Mouse (Mus musculus) liver, embryonic 14.5 days (tissue): ENCODE results near the gene Cers3. TPM values are rescaled to one million over a fixed set of nuclear protein-coding genes. Genes with fewer than 3 reads are reported as not detected.

Source experiments
- ATAC-seq: fragments of 200-750 bp; cut with Nextera tagmentation; 2 replicates; pipeline ENCODE4 v1.8.0; 2017; ENCODE audit warnings: moderate number of reproducible peaks, mild to moderate bottlenecking, moderate library complexity; ENCODE audit not compliant: insufficient read depth
- DNase-seq, 3 experiments: peaks; one replicate each; pipeline ENCODE4 v3.0.0-alpha.2; 2012 to 2013; ENCODE audit warnings: low read depth in 3 of 3, low spot score in 3 of 3
- H3K27ac ChIP-seq: fragments of 300-500 bp; sonication (generic); 2 replicates; pipeline ENCODE4 v1.5.1; 2014; ENCODE audit warnings: moderate library complexity, mild to moderate bottlenecking, control low read depth, inconsistent platforms
- H3K27me3 ChIP-seq: fragments of 300-500 bp; sonication (generic); 2 replicates; pipeline ENCODE4 v1.6.1; 2014; ENCODE audit warnings: mild to moderate bottlenecking, low read length, moderate library complexity; ENCODE audit not compliant: control insufficient read depth, insufficient read depth
- H3K36me3 ChIP-seq: fragments of 300-500 bp; sonication (generic); replicated peaks from 2 replicates; pipeline ENCODE4 v1.6.1; 2014; ENCODE audit warnings: low read depth; ENCODE audit not compliant: control insufficient read depth, insufficient read depth
- H3K4me1 ChIP-seq, 2 experiments: fragments of 200-500 bp in 1 of 2; fragments of 300-500 bp in 1 of 2; sonication (generic) in 1 of 2; replicated peaks; 2 replicates each; pipeline ENCODE4 v1.6.1; 2012 to 2014; ENCODE audit warnings: antibody characterized with exemption in 1 of 2, inconsistent platforms in 1 of 2, low read length in 1 of 2; ENCODE audit not compliant: control insufficient read depth in 2 of 2, insufficient read depth in 2 of 2
- H3K4me2 ChIP-seq: fragments of 300-500 bp; sonication (generic); 2 replicates; pipeline ENCODE4 v1.6.1; 2014; ENCODE audit warnings: low read depth, mild to moderate bottlenecking, control low read depth, moderate library complexity
- H3K4me3 ChIP-seq, 2 experiments: fragments of 200-500 bp in 1 of 2; fragments of 300-500 bp in 1 of 2; sonication (generic) in 1 of 2; 2 replicates each; pipeline ENCODE4 v1.5.1; 2012 to 2014; ENCODE audit warnings: low read depth in 2 of 2, low read length in 2 of 2, mild to moderate bottlenecking in 2 of 2, control low read depth in 1 of 2, inconsistent platforms in 1 of 2, moderate library complexity in 1 of 2; ENCODE audit not compliant: insufficient read depth in 1 of 2
- H3K9ac ChIP-seq: fragments of 300-500 bp; sonication (generic); replicated peaks from 2 replicates; pipeline ENCODE4 v1.6.1; 2014; ENCODE audit warnings: mild to moderate bottlenecking, control low read depth, moderate library complexity
- H3K9me3 ChIP-seq: fragments of 300-500 bp; sonication (generic); 2 replicates; pipeline ENCODE4 v1.6.1; 2016; ENCODE audit warnings: low read length, mixed read lengths; ENCODE audit not compliant: control insufficient read depth
- CTCF ChIP-seq: IDR thresholded peaks from 2 replicates; pipeline ENCODE4 v1.5.1; 2016; ENCODE audit warnings: antibody characterized with exemption, low read depth, control low read depth
- EP300 ChIP-seq: IDR thresholded peaks from 2 replicates; pipeline ENCODE4 v1.6.1; 2016; ENCODE audit warnings: antibody characterized with exemption, low read depth
- WGBS: fragments of 180-500 bp; shearing (Covaris S2); extraction: QIAGEN DNeasy Blood & Tissue Kit; methylation state at CpG from one replicate; pipeline ENCODE4 v1.1.7; 2014; ENCODE audit not compliant: insufficient replicate concordance; 5-methylcytosine and 5-hydroxymethylcytosine counted together
- polyA plus RNA-seq, 2 experiments: library from polyadenylated mRNA; depleted of rRNA in 1 of 2; stranded (reverse) in 1 of 2; unstranded in 1 of 2; fragments of >200 nt; fragmentation: Nextera tagmentation in 1 of 2; extraction: Ambion mirVana in 1 of 2; gene quantifications; 2 replicates each; pipeline versions ENCODE4 v1.2.1 to v1.2.3; 2012 to 2014

Cers3 gene
- polyA plus RNA-seq (2012; rRNA removed) (0.02 and 0.04 TPM in 2 replicates), polyA plus RNA-seq (2014; fragmentation: Nextera tagmentation; extraction: Ambion mirVana) (not detected in 2 replicates)

GRCm38 (mm10) chr7:66743377-66743781 is at the start of gene Cers3:
Gene Cers3, plus strand, starts transcription at chr7:66743504.
- DNase-seq: no peak
- ATAC-seq: no peak
- TF ChIP-seq EP300 (no peak), CTCF (no peak)
- no peaks in the 10 kb centered on the region for H3K4me1 ChIP-seq
- H3K4me2 ChIP-seq: no peak within 1 kb of the TSS
- H3K4me3 ChIP-seq: no peak within 1 kb of the TSS
- no peaks in the 10 kb centered on the region for H3K36me3 ChIP-seq
- no peak within 1 kb of the TSS for H3K9ac ChIP-seq
- WGBS: 58% methylated on average over 9 of the region's 9 CpGs
- H3K27ac ChIP-seq: no peak within 1 kb of the TSS
- no peaks in the 10 kb centered on the region for H3K27me3 ChIP-seq
- H3K9me3 ChIP-seq: no peaks in the 10 kb centered on the region

- ATAC-seq (no peak), DNase-seq (no peak)
- Histone ChIP-seq H3K9me3 (no peaks in the 10 kb centered on the region), H3K4me1 (peaks cover 0 to 7% of the 10 kb centered on the region in 2 experiments; a peak in 3 of 4 replicates), H3K27ac (no peak overlapping the region), H3K27me3 (no peaks in the 10 kb centered on the region), H3K36me3 (no peaks in the 10 kb centered on the region), H3K4me2 (no peak overlapping the region), H3K4me3 (no peak overlapping the region), H3K9ac (no peak overlapping the region)
- TF ChIP-seq EP300 (no peak), CTCF (no peak)
- WGBS: 47% methylated on average over 7 of the region's 7 CpGs
These were observed 48.8 kb upstream of the Cers3 start for GRCm38 (mm10) chr7:66694467-66694866.

DNA sequence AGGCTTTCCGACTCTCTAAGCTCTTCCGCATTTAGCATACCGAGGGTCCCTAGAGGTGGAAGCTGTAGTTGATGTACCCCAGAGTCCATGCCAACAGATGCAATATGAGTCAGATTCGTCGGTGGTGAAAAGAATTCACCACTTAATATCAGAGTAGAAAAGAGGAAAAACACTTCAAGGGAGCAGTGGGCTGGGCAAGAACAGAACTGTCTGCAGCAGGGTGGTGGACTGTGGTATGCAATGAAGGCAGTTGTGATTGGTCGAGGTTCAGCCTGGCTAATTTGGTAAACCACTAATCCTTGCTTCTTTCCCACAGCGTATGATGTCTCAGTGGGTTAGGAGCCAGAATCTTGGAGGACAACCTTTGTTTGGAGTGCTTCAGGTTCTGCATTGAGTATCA is 40.6 kb upstream of the Cers3 start:
- no peak for TF ChIP-seq EP300
- no peak overlapping the region for H3K4me3 ChIP-seq
- WGBS: 68% methylated on average over 7 of the region's 7 CpGs
- no peaks in the 10 kb centered on the region for H3K36me3 ChIP-seq
- H3K27me3 ChIP-seq: no peaks in the 10 kb centered on the region
- H3K4me2 ChIP-seq: no peak overlapping the region
- ATAC-seq (no peak), DNase-seq (no peak)
- H3K4me1 ChIP-seq: no peaks in the 10 kb centered on the region
- H3K27ac ChIP-seq: no peak overlapping the region
- no peaks in the 10 kb centered on the region for H3K9me3 ChIP-seq
- H3K9ac ChIP-seq: no peak overlapping the region

DNA sequence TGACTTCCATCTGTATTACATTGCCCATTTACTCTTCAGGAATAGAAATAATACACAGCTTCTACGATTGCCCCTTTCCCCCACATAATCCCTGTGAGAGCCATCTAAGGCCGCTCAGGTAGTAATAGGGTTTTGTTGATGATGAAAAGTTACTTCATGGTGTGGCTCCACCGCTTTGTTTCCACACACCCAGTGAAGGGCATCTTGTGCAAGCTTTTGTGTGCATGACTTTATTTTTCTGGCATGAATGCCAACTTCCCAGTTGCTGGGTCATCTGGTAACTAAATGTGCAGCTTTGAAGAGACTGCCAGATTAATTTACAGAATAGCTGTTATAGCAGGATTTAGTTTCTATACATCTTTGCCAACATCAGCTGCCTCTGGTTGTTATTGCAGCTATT is 38.7 kb upstream of the Cers3 start:
- TF ChIP-seq CTCF: no peak
- no peak for TF ChIP-seq EP300
- H3K9me3 ChIP-seq: no peaks in the 10 kb centered on the region
- no peak overlapping the region for H3K4me3 ChIP-seq
- no peaks in the 10 kb centered on the region for H3K36me3 ChIP-seq
- whole genome bisulfite sequencing: 69% methylated on average over 3 of the region's 3 CpGs
- no peak overlapping the region for H3K4me2 ChIP-seq
- no peak for DNase-seq
- no peak for ATAC-seq
- H3K27ac ChIP-seq: no peak overlapping the region
- H3K9ac ChIP-seq: no peak overlapping the region
- no peaks in the 10 kb centered on the region for H3K4me1 ChIP-seq
- H3K27me3 ChIP-seq: no peaks in the 10 kb centered on the region

DNA sequence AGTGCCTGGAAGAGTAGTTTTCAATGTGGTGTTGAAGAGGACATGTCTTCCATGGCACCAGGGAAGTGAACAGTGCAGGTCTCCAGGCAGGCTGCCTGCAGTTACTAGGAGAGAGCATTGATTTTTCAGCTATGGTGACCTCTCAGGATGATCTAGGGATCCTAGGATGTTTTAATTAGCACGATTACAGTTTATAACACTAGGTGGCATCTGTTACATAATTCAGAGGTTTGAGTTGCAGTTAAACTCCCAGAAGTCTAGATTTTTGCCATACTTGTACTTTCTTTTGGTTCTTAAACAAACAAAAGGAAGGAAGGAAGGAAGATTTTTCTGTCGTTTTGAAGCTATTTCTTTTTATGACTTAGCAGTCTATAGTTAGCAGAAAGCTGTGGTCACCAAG is 32.1 kb upstream of the Cers3 start:
- TF ChIP-seq CTCF (no peak), EP300 (no peak)
- no peak for ATAC-seq
- no peak overlapping the region for H3K4me3 ChIP-seq
- H3K36me3 ChIP-seq: no peaks in the 10 kb centered on the region
- H3K9me3 ChIP-seq: no peaks in the 10 kb centered on the region
- WGBS: 40% methylated on average over 2 of the region's 2 CpGs
- H3K27ac ChIP-seq: no peak overlapping the region
- no peaks in the 10 kb centered on the region for H3K27me3 ChIP-seq
- H3K4me2 ChIP-seq: no peak overlapping the region
- no peaks in the 10 kb centered on the region for H3K4me1 ChIP-seq
- DNase-seq: no peak
- no peak overlapping the region for H3K9ac ChIP-seq
